Mouse (Mus musculus): ENCODE results near the gene Dydc2.

DNA sequence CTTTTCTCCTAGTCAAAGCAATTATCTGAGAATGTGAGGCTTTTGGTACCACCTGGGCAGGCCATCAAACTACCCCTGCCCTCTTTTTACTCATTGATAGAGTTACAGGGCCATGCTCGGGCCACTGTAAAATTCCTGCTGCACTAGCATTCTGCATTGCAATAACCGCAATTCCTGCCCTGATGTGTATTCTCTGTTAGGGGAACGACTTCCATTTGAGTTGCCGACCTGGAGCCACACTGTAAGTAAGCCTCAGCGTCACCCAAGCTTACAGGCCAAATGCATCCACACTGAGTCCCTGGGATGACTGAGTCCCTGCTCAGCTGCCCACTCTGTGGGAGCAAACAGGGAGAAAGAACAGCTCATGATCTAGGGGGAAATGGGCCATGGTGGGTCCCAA, 67.4 kb downstream of the Dydc2 start:
- TF ChIP-seq CTCF (IDR thresholded peaks at IDR 0.05; ENCODE audit: control insufficient read depth, insufficient read depth, low read length) (no peak), POLR2A (IDR thresholded peaks at IDR 0.05; ENCODE audit: borderline replicate concordance, control insufficient read depth, low read depth, low read length) (no peak)

All from bone marrow, adult 2 months (tissue).